Mouse (Mus musculus) embryonic facial prominence, embryonic 13.5 days (tissue): Measurements from ENCODE around the gene Smarcc2. TPM values are rescaled to one million over a fixed set of nuclear protein-coding genes. Genes with fewer than 3 reads are reported as not detected.

Experiments used
- microRNA-seq: library from miRNA; unstranded; fragments of <30 nt; microRNA quantifications from one replicate; pipeline ENCODE4, GENCODE M21; 2016
- polyA plus RNA-seq: library from polyadenylated mRNA; unstranded; fragments of >200 nt; fragmentation: Nextera tagmentation; extraction: Ambion mirVana; gene quantifications from 2 replicates; pipeline ENCODE4 v1.2.1, GENCODE M21; 2015

The Smarcc2 gene
- polyA plus RNA-seq, 1 experiment from 2014 or later = 111 TPM

Small RNA genes lying within 50 kb of the gene (microRNA-seq; reads per million reads assigned to microRNA genes)
- gene Mir6916 (not detected), gene Mir8105 (not detected)

Other genes with a start within 250 kb of the Smarcc2 start
- 31.6 and 32.3 TPM in 2 replicates for gene Spryd4, start 247.4 kb upstream of the Smarcc2 start, polyA plus RNA-seq
- 0.14 and 0.51 TPM in 2 replicates for gene Mip, start 233.4 kb upstream of the Smarcc2 start, polyA plus RNA-seq
- gene Timeless, start 227.2 kb upstream of the Smarcc2 start, polyA plus RNA-seq = 65.4 and 79.4 TPM in 2 replicates
- gene Apon, start 205.2 kb upstream of the Smarcc2 start, polyA plus RNA-seq = 0.58 and 0.62 TPM in 2 replicates
- gene Apof, start 190.6 kb upstream of the Smarcc2 start, polyA plus RNA-seq = 2.0 TPM in 1 of 2 replicates, not detected in the other
- 15.7 and 19.0 TPM in 2 replicates for gene Stat2, start 188.7 kb upstream of the Smarcc2 start, polyA plus RNA-seq
- 0.23 and 0.25 TPM in 2 replicates for gene Il23a, start 160.5 kb upstream of the Smarcc2 start, polyA plus RNA-seq
- gene Pan2, start 155.9 kb upstream of the Smarcc2 start, polyA plus RNA-seq = 31.8 and 32.3 TPM in 2 replicates
- gene Cnpy2, start 136.8 kb upstream of the Smarcc2 start, polyA plus RNA-seq = 349 and 362 TPM in 2 replicates
- 160 and 179 TPM in 2 replicates for gene Cs, start 121.5 kb upstream of the Smarcc2 start, polyA plus RNA-seq
- gene Coq10a, start 90.3 kb upstream of the Smarcc2 start, polyA plus RNA-seq = 13.1 and 16.2 TPM in 2 replicates
- 15.0 and 16.0 TPM in 2 replicates for gene Ankrd52, start 82.1 kb upstream of the Smarcc2 start, polyA plus RNA-seq
- 0.20 and 0.92 TPM in 2 replicates for gene Slc39a5, start 58.0 kb upstream of the Smarcc2 start, polyA plus RNA-seq
- gene Nabp2, start 47.8 kb upstream of the Smarcc2 start, polyA plus RNA-seq = 72.3 and 73.0 TPM in 2 replicates
- 45.4 and 46.7 TPM in 2 replicates for gene Rnf41, start 47.6 kb upstream of the Smarcc2 start, polyA plus RNA-seq
- 961 and 1,001 TPM in 2 replicates for gene Myl6, start 34.9 kb downstream of the Smarcc2 start, polyA plus RNA-seq
- gene Myl6b, start 39.4 kb downstream of the Smarcc2 start, polyA plus RNA-seq = 2.8 and 4.0 TPM in 2 replicates
- 21.4 and 23.1 TPM in 2 replicates for gene Esyt1, start 66.6 kb downstream of the Smarcc2 start, polyA plus RNA-seq
- 13.5 and 15.5 TPM in 2 replicates for gene Zc3h10, start 88.5 kb downstream of the Smarcc2 start, polyA plus RNA-seq
- 4,323 and 4,329 TPM in 2 replicates for gene Rpl41, start 90.1 kb downstream of the Smarcc2 start, polyA plus RNA-seq
- 188 and 206 TPM in 2 replicates for gene Pa2g4, start 106.7 kb downstream of the Smarcc2 start, polyA plus RNA-seq
- gene Erbb3, start 130.4 kb downstream of the Smarcc2 start, polyA plus RNA-seq = 14.8 and 16.1 TPM in 2 replicates
- 893 and 949 TPM in 2 replicates for gene Rps26, start 167.5 kb downstream of the Smarcc2 start, polyA plus RNA-seq
- 5.3 and 5.5 TPM in 2 replicates for gene Ikzf4, start 186.7 kb downstream of the Smarcc2 start, polyA plus RNA-seq
- 18.9 and 21.8 TPM in 2 replicates for gene Suox, start 214.8 kb downstream of the Smarcc2 start, polyA plus RNA-seq
- 82.6 and 84.1 TPM in 2 replicates for gene Rab5b, start 237.0 kb downstream of the Smarcc2 start, polyA plus RNA-seq
- gene Pmel, start 244.9 kb downstream of the Smarcc2 start, polyA plus RNA-seq = 8.2 and 8.3 TPM in 2 replicates
- gene Cdk2, start 245.8 kb downstream of the Smarcc2 start, polyA plus RNA-seq = 120 and 127 TPM in 2 replicates